Mouse (Mus musculus) heart, embryonic 13.5 days (tissue): ENCODE measurements at regions not wholly inside any gene's neighbourhood (a gene's known extent, or its start where the extent isn't known, plus 50 kb on each side); places are given as distances from the start of the nearest gene placed in this dataset.

Experiments
- ATAC-seq: fragments of 200-750 bp; cut with Nextera tagmentation; 2 replicates; pipeline ENCODE4 v1.8.0; 2017; ENCODE audit warnings: moderate TSS enrichment; ENCODE audit not compliant: insufficient number of reproducible peaks, low FRiP score, low TSS enrichment; ENCODE audit errors: extremely low read depth
- H3K27ac ChIP-seq: fragments of 300-500 bp; sonication (generic); replicated peaks from 2 replicates; pipeline ENCODE4 v1.5.1; 2015; ENCODE audit warnings: moderate library complexity, mild to moderate bottlenecking, inconsistent platforms
- H3K27me3 ChIP-seq: fragments of 300-500 bp; sonication (generic); replicated peaks from 2 replicates; pipeline ENCODE4 v1.6.1; 2015; ENCODE audit warnings: mild to moderate bottlenecking, inconsistent platforms
- H3K36me3 ChIP-seq: fragments of 300-500 bp; sonication (generic); 2 replicates; pipeline ENCODE4 v1.6.1; 2015; ENCODE audit warnings: mild to moderate bottlenecking, inconsistent platforms
- H3K4me1 ChIP-seq: fragments of 300-500 bp; sonication (generic); 2 replicates; pipeline ENCODE4 v1.6.1; 2015; ENCODE audit warnings: inconsistent platforms
- H3K4me2 ChIP-seq: fragments of 300-500 bp; sonication (generic); 2 replicates; pipeline ENCODE4 v1.6.1; 2015; ENCODE audit warnings: inconsistent platforms, mild to moderate bottlenecking, moderate library complexity
- H3K4me3 ChIP-seq: fragments of 300-500 bp; sonication (generic); 2 replicates; pipeline ENCODE4 v1.5.1; 2015; ENCODE audit warnings: moderate library complexity, mild to moderate bottlenecking, inconsistent platforms
- H3K9ac ChIP-seq: fragments of 300-500 bp; sonication (generic); 2 replicates; pipeline ENCODE4 v1.6.1; 2015; ENCODE audit warnings: inconsistent platforms, mild to moderate bottlenecking, moderate library complexity
- H3K9me3 ChIP-seq: fragments of 300-500 bp; sonication (generic); 2 replicates; pipeline ENCODE4 v1.6.1; 2016; ENCODE audit warnings: inconsistent platforms
- WGBS: fragments of 180-500 bp; shearing (Covaris S2); methylation state at CpG from one replicate; pipeline ENCODE4 v1.1.7; 2015; ENCODE audit warnings: mixed read lengths; 5-methylcytosine and 5-hydroxymethylcytosine counted together

- Histone ChIP-seq H3K27me3 (no peaks in the 10 kb centered on the region), H3K4me2 (no peak overlapping the region), H3K9me3 (no peaks in the 10 kb centered on the region), H3K4me1 (no peaks in the 10 kb centered on the region), H3K36me3 (no peaks in the 10 kb centered on the region), H3K4me3 (no peak overlapping the region), H3K9ac (no peak overlapping the region), H3K27ac (no peak overlapping the region)
- 70% methylated on average over 4 of the region's 4 CpGs for WGBS
- no peak for ATAC-seq
Measured at GRCm38 (mm10) chr2:169396294-169396693, 191.3 kb downstream of the Gm11011 start.

DNA sequence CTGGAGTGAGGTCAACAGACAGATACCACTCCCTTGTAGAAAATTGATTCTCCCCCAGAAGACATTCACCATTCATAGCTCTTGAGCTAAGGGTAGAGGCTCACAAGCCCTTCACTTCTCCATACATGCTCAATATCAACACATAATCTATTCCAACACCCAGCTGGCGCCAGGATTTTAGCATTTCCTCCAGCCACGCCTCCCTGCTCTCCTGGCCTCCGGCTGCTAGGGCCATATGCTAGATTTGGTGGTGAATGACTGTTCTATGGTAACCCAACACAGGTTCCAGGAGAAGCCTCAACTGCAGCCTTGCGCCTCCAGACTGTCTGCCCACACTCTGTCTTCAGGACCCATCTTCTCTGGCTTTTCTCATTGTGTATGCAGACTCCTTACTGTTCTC lies 197.9 kb downstream of the Gm11011 start:
- Histone ChIP-seq H3K36me3 (no peaks in the 10 kb centered on the region), H3K4me1 (no peaks in the 10 kb centered on the region), H3K4me2 (no peak overlapping the region), H3K9ac (no peak overlapping the region), H3K27me3 (no peaks in the 10 kb centered on the region), H3K27ac (no peak overlapping the region), H3K9me3 (no peaks in the 10 kb centered on the region), H3K4me3 (no peak overlapping the region)
- no peak for ATAC-seq
- 74% methylated on average over 4 of the region's 4 CpGs for WGBS

DNA sequence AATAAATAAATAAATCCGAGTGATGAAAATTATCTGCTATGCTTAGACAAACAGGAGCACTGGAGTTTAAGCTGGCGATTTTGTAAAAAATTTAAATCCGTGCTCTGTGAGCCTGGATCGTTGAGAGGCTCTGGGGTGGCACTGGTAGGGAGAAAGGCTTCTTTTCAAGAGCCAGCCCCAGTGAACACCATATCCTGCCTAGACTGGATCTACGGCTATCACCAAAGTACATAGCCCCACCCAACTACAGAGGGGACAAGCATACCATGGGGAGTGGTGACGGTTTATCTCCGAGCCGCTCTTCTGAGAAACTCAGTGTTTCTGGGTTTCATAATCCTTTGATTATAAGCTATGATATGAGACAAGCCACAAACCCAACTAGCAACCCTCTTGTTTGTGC lies 199.0 kb downstream of the Gm11011 start:
- no peak for ATAC-seq
- no peak overlapping the region for H3K4me2 ChIP-seq
- 70% methylated on average over 8 of the region's 8 CpGs for WGBS
- H3K9ac ChIP-seq = no peak overlapping the region
- no peak overlapping the region for H3K4me3 ChIP-seq
- no peaks in the 10 kb centered on the region for H3K27me3 ChIP-seq
- H3K4me1 ChIP-seq = no peaks in the 10 kb centered on the region
- no peaks in the 10 kb centered on the region for H3K36me3 ChIP-seq
- H3K9me3 ChIP-seq = no peaks in the 10 kb centered on the region
- H3K27ac ChIP-seq = no peak overlapping the region

DNA sequence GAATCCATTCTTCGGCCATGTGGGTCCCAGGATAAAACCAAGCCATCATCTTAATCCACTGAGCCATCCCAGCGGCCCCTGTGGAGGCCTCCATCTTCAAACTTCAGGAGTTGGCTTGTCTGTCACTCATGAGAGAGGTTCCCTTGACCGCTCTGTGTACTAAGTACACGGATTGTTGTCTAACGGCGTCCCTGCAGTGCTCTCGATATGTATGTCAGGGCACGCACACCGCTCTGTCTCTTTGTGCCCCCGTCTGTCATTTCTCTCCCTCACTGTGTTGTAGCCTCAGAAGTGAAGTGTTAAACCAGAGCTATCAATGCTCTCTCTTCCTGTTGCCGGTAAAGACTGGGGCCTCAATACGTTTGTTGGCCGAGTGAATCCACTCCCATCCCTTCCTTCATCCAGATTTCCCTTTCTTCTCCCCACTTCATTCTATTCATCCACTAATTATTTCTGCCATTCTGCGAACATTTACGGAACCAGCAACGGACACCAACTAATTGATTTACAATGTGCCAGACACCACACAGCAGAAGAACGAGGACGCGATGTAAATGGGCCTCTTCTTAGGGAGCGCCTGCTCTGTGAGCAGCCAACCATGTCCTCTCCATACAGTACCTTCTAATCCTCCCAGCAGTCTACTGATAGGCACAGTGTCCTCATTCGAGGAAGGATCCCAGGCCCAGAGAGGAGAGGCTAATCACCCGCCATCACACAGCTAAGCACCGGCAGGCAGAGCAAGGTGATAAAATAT lies 199.6 kb downstream of the Gm11011 start:
- H3K27me3 ChIP-seq = no peaks in the 10 kb centered on the region
- no peaks in the 10 kb centered on the region for H3K4me1 ChIP-seq
- no peaks in the 10 kb centered on the region for H3K9me3 ChIP-seq
- no peak for ATAC-seq
- WGBS = 72% methylated on average over 23 of the region's 23 CpGs
- no peaks in the 10 kb centered on the region for H3K36me3 ChIP-seq
- H3K9ac ChIP-seq = no peak overlapping the region
- H3K27ac ChIP-seq = no peak overlapping the region
- no peak overlapping the region for H3K4me2 ChIP-seq
- no peak overlapping the region for H3K4me3 ChIP-seq

DNA sequence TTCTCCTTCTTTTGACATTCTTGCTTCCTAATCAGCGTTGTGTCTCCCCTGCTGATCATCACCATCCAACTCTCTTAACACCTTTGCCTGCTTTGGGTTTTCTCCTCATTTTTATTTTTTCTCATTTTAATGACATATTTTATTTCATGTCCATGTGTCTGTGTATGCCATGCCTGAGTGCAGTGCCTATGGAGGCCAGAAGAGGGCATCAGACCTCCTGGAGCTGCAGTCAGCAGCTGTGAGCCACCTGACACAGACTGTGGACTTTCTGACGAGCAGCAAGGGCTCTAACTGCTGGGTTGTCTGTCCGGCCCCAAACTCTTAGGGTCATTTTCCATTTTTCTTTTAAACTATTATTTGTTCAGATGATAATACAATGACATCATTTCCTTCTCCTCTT lies 203.8 kb downstream of the Gm11011 start:
- H3K27me3 ChIP-seq = no peaks in the 10 kb centered on the region
- H3K9ac ChIP-seq = no peak overlapping the region
- no peak overlapping the region for H3K4me2 ChIP-seq
- no peaks in the 10 kb centered on the region for H3K4me1 ChIP-seq
- H3K4me3 ChIP-seq = no peak overlapping the region
- WGBS = 82% methylated on average over 3 of the region's 3 CpGs
- no peaks in the 10 kb centered on the region for H3K36me3 ChIP-seq
- H3K27ac ChIP-seq = no peak overlapping the region
- ATAC-seq = no peak
- no peaks in the 10 kb centered on the region for H3K9me3 ChIP-seq

- no peak overlapping the region for H3K4me2 ChIP-seq
- no peak for ATAC-seq
Measured at GRCm38 (mm10) chr2:169373069-169373468, 214.5 kb downstream of the Gm11011 start.

GRCm38 (mm10) chr2:169365046-169365445 lies 222.5 kb downstream of the Gm11011 start:
- Histone ChIP-seq H3K4me1 (no peaks in the 10 kb centered on the region), H3K27me3 (no peaks in the 10 kb centered on the region), H3K27ac (no peak overlapping the region), H3K4me3 (no peak overlapping the region), H3K36me3 (no peaks in the 10 kb centered on the region), H3K9ac (no peak overlapping the region), H3K4me2 (no peak overlapping the region), H3K9me3 (0 out of 2 replicates have a peak, but pooled peaks cover 4% of the 10 kb centered on the region)
- 61% methylated on average over 4 of the region's 4 CpGs for WGBS
- no peak for ATAC-seq

More at GRCm38 (mm10) chr2:169373069-169373468, 214.5 kb downstream of the Gm11011 start:
- no peaks in the 10 kb centered on the region for H3K4me1 ChIP-seq
- H3K9ac ChIP-seq = no peak overlapping the region
- WGBS = 81% methylated on average over 7 of the region's 7 CpGs
- no peaks in the 10 kb centered on the region; the same call in 1 of the 2 replicates for H3K9me3 ChIP-seq
- no peaks in the 10 kb centered on the region for H3K27me3 ChIP-seq
- no peaks in the 10 kb centered on the region for H3K36me3 ChIP-seq
- no peak overlapping the region for H3K27ac ChIP-seq
- H3K4me3 ChIP-seq = no peak overlapping the region

DNA sequence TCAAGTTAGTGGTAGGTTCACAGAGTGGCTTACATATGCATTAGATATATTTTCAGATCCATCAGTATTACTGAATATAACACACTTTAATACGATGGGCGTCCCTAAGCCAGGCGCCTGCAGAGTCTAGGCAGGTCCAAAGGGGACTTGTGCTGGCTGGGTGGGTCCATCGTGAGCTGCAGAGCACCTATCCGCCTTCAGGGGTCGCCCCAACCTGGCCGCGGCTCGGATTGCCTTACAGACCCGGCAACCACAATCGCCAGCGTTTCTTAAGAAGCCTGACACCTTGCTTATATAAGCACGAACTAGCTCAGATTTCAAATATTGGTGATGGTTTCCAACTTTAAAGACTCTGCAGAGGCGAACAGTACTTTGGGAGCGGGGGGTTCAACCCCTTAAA lies 227.3 kb downstream of the Gm11011 start:
- 14% methylated on average over 15 of the region's 15 CpGs for WGBS
- H3K4me3 ChIP-seq = peak overlapping the region; percentile 35

GRCm38 (mm10) chr2:169357400-169357799 lies 230.1 kb downstream of the Gm11011 start:
- Histone ChIP-seq H3K36me3 (no peaks in the 10 kb centered on the region), H3K4me1 (peaks cover 8% of the 10 kb centered on the region; the same call in 1 of the 2 replicates), H3K27ac (no peak overlapping the region), H3K4me2 (peak overlapping the region; percentile 34; the same call in 1 of the 2 replicates), H3K9ac (no peak overlapping the region), H3K9me3 (no peaks in the 10 kb centered on the region), H3K4me3 (no peak overlapping the region), H3K27me3 (no peaks in the 10 kb centered on the region; the same call in 1 of the 2 replicates)
- WGBS = 42% methylated on average over 10 of the region's 10 CpGs
- ATAC-seq = no peak; the same call in 1 of the 2 replicates

More for the DNA sequence above, 227.3 kb downstream of the Gm11011 start:
- Histone ChIP-seq H3K9me3 (0 out of 2 replicates have a peak, but pooled peaks cover 4% of the 10 kb centered on the region), H3K36me3 (no peaks in the 10 kb centered on the region), H3K27me3 (no peaks in the 10 kb centered on the region; the same call in 1 of the 2 replicates), H3K27ac (no peak overlapping the region), H3K9ac (peak overlapping the region; percentile 52; the same call in 1 of the 2 replicates), H3K4me1 (peaks cover 8% of the 10 kb centered on the region; the same call in 1 of the 2 replicates), H3K4me2 (peak overlapping the region; percentile 64)
- ATAC-seq = no peak

- Histone ChIP-seq H3K36me3 (no peaks in the 10 kb centered on the region), H3K4me3 (no peak overlapping the region), H3K4me1 (no peaks in the 10 kb centered on the region), H3K9me3 (no peaks in the 10 kb centered on the region), H3K9ac (no peak overlapping the region), H3K27me3 (no peaks in the 10 kb centered on the region), H3K27ac (no peak overlapping the region), H3K4me2 (no peak overlapping the region)
- no peak for ATAC-seq
- 74% methylated on average over 7 of the region's 7 CpGs for WGBS
Measured at GRCm38 (mm10) chr2:169351547-169351946, 236.0 kb downstream of the Gm11011 start.

- Histone ChIP-seq H3K27ac (no peak overlapping the region), H3K4me1 (no peaks in the 10 kb centered on the region), H3K9me3 (no peaks in the 10 kb centered on the region), H3K4me2 (no peak overlapping the region), H3K9ac (no peak overlapping the region), H3K36me3 (no peaks in the 10 kb centered on the region), H3K4me3 (no peak overlapping the region), H3K27me3 (no peaks in the 10 kb centered on the region)
- ATAC-seq = no peak
- WGBS = 66% methylated on average over 10 of the region's 10 CpGs
Measured at GRCm38 (mm10) chr2:169346107-169346506, 241.4 kb downstream of the Gm11011 start.

GRCm38 (mm10) chr2:169319521-169319920 lies 268.0 kb downstream of the Gm11011 start:
- Histone ChIP-seq H3K4me1 (no peaks in the 10 kb centered on the region), H3K4me3 (no peak overlapping the region), H3K9me3 (0 out of 2 replicates have a peak, but pooled peaks cover 2% of the 10 kb centered on the region), H3K27ac (no peak overlapping the region), H3K4me2 (no peak overlapping the region), H3K27me3 (no peaks in the 10 kb centered on the region), H3K9ac (no peak overlapping the region), H3K36me3 (no peaks in the 10 kb centered on the region)
- WGBS = 66% methylated on average over 5 of the region's 5 CpGs
- no peak for ATAC-seq
